Mouse (Mus musculus): ENCODE results near the gene Stk32b. TPM values are rescaled to one million over a fixed set of nuclear protein-coding genes. Genes with fewer than 3 reads are reported as not detected.

Gene Stk32b
- polyA plus RNA-seq, 1 experiment from 2014 or later = 2.4 TPM

- Histone ChIP-seq H3K9ac (replicated peaks; ENCODE audit: low read length) (no peak overlapping the region), H3K4me2 (ENCODE audit: low read depth, low read length) (no peak overlapping the region), H3K9me3 (replicated peaks; ENCODE audit: control insufficient read depth, low read length) (no peaks in the 10 kb centered on the region), H3K4me1 (ENCODE audit: control insufficient read depth, insufficient read depth, low read length) (no peaks in the 10 kb centered on the region), H3K27me3 (ENCODE audit: control insufficient read depth, insufficient read depth, low read length) (no peaks in the 10 kb centered on the region), H3K27ac (replicated peaks; ENCODE audit: low read depth, low read length) (no peak overlapping the region), H3K4me3 (ENCODE audit: low read depth, low read length) (no peak overlapping the region), H3K36me3 (replicated peaks; ENCODE audit: control insufficient read depth, insufficient read depth, low read depth, low read length) (no peaks in the 10 kb centered on the region)
- WGBS = 73% methylated on average over 5 of the region's 5 CpGs
- ATAC-seq (replicated peaks; ENCODE audit: insufficient number of reproducible peaks, low FRiP score, low TSS enrichment, low read depth) (no peak), DNase-seq (ENCODE audit: low spot score) (no peak)
Measured at GRCm38 (mm10) chr5:37551649-37552048, 165.3 kb downstream of the Stk32b start.

GRCm38 (mm10) chr5:37535726-37536293, 181.2 kb downstream of the Stk32b start:
- no peaks in the 10 kb centered on the region for H3K4me1 ChIP-seq (ENCODE audit: control insufficient read depth, insufficient read depth, low read length)
- H3K4me2 ChIP-seq (ENCODE audit: low read depth, low read length) = no peak overlapping the region
- H3K9me3 ChIP-seq (replicated peaks; ENCODE audit: control insufficient read depth, low read length) = no peaks in the 10 kb centered on the region
- no peak overlapping the region for H3K9ac ChIP-seq (replicated peaks; ENCODE audit: low read length)
- WGBS = 92% methylated on average over 4 of the region's 4 CpGs
- DNase-seq (ENCODE audit: low spot score) (no peak), ATAC-seq (replicated peaks; ENCODE audit: insufficient number of reproducible peaks, low FRiP score, low TSS enrichment, low read depth) (no peak)
- no peaks in the 10 kb centered on the region for H3K27me3 ChIP-seq (ENCODE audit: control insufficient read depth, insufficient read depth, low read length)
- H3K4me3 ChIP-seq (ENCODE audit: low read depth, low read length) = no peak overlapping the region
- no peaks in the 10 kb centered on the region for H3K36me3 ChIP-seq (replicated peaks; ENCODE audit: control insufficient read depth, insufficient read depth, low read depth, low read length)
- H3K27ac ChIP-seq (replicated peaks; ENCODE audit: low read depth, low read length) = no peak overlapping the region

GRCm38 (mm10) chr5:37535227-37535626, 181.7 kb downstream of the Stk32b start:
- no peak for ATAC-seq (replicated peaks; ENCODE audit: insufficient number of reproducible peaks, low FRiP score, low TSS enrichment, low read depth)
- H3K4me3 ChIP-seq (ENCODE audit: low read depth, low read length) = no peak overlapping the region

GRCm38 (mm10) chr5:37525363-37525762, 191.6 kb downstream of the Stk32b start:
- H3K4me3 ChIP-seq (ENCODE audit: low read depth, low read length) = no peak overlapping the region
- no peak overlapping the region for H3K9ac ChIP-seq (replicated peaks; ENCODE audit: low read length)
- no peaks in the 10 kb centered on the region for H3K9me3 ChIP-seq (replicated peaks; ENCODE audit: control insufficient read depth, low read length)
- ATAC-seq (replicated peaks; ENCODE audit: insufficient number of reproducible peaks, low FRiP score, low TSS enrichment, low read depth) = no peak
- H3K36me3 ChIP-seq (replicated peaks; ENCODE audit: control insufficient read depth, insufficient read depth, low read depth, low read length) = no peaks in the 10 kb centered on the region
- no peak overlapping the region for H3K27ac ChIP-seq (replicated peaks; ENCODE audit: low read depth, low read length)
- 83% methylated on average over 5 of the region's 5 CpGs for WGBS
- DNase-seq (ENCODE audit: low spot score) = no peak
- H3K4me2 ChIP-seq (ENCODE audit: low read depth, low read length) = no peak overlapping the region
- no peaks in the 10 kb centered on the region for H3K4me1 ChIP-seq (ENCODE audit: control insufficient read depth, insufficient read depth, low read length)
- H3K27me3 ChIP-seq (ENCODE audit: control insufficient read depth, insufficient read depth, low read length) = no peaks in the 10 kb centered on the region

More at GRCm38 (mm10) chr5:37535227-37535626, 181.7 kb downstream of the Stk32b start:
- no peak overlapping the region for H3K27ac ChIP-seq (replicated peaks; ENCODE audit: low read depth, low read length)
- 82% methylated on average over 5 of the region's 5 CpGs for WGBS
- no peak overlapping the region for H3K4me2 ChIP-seq (ENCODE audit: low read depth, low read length)
- DNase-seq (ENCODE audit: low spot score) = no peak
- H3K27me3 ChIP-seq (ENCODE audit: control insufficient read depth, insufficient read depth, low read length) = no peaks in the 10 kb centered on the region
- H3K9ac ChIP-seq (replicated peaks; ENCODE audit: low read length) = no peak overlapping the region
- no peaks in the 10 kb centered on the region for H3K9me3 ChIP-seq (replicated peaks; ENCODE audit: control insufficient read depth, low read length)
- no peaks in the 10 kb centered on the region for H3K4me1 ChIP-seq (ENCODE audit: control insufficient read depth, insufficient read depth, low read length)
- no peaks in the 10 kb centered on the region for H3K36me3 ChIP-seq (replicated peaks; ENCODE audit: control insufficient read depth, insufficient read depth, low read depth, low read length)

GRCm38 (mm10) chr5:37520441-37520840, 196.5 kb downstream of the Stk32b start:
- no peaks in the 10 kb centered on the region for H3K9me3 ChIP-seq (replicated peaks; ENCODE audit: control insufficient read depth, low read length)
- H3K9ac ChIP-seq (replicated peaks; ENCODE audit: low read length) = no peak overlapping the region
- H3K36me3 ChIP-seq (replicated peaks; ENCODE audit: control insufficient read depth, insufficient read depth, low read depth, low read length) = no peaks in the 10 kb centered on the region
- 78% methylated on average over 3 of the region's 3 CpGs for WGBS
- no peaks in the 10 kb centered on the region for H3K4me1 ChIP-seq (ENCODE audit: control insufficient read depth, insufficient read depth, low read length)
- DNase-seq (ENCODE audit: low spot score) (no peak), ATAC-seq (replicated peaks; ENCODE audit: insufficient number of reproducible peaks, low FRiP score, low TSS enrichment, low read depth) (no peak)
- H3K4me3 ChIP-seq (ENCODE audit: low read depth, low read length) = no peak overlapping the region
- no peak overlapping the region for H3K27ac ChIP-seq (replicated peaks; ENCODE audit: low read depth, low read length)
- H3K4me2 ChIP-seq (ENCODE audit: low read depth, low read length) = no peak overlapping the region
- H3K27me3 ChIP-seq (ENCODE audit: control insufficient read depth, insufficient read depth, low read length) = no peaks in the 10 kb centered on the region

- Histone ChIP-seq H3K27me3 (ENCODE audit: control insufficient read depth, insufficient read depth, low read length) (no peaks in the 10 kb centered on the region), H3K4me1 (ENCODE audit: control insufficient read depth, insufficient read depth, low read length) (no peaks in the 10 kb centered on the region), H3K4me2 (ENCODE audit: low read depth, low read length) (no peak overlapping the region), H3K9ac (replicated peaks; ENCODE audit: low read length) (no peak overlapping the region), H3K4me3 (ENCODE audit: low read depth, low read length) (no peak overlapping the region), H3K36me3 (replicated peaks; ENCODE audit: control insufficient read depth, insufficient read depth, low read depth, low read length) (no peaks in the 10 kb centered on the region), H3K9me3 (replicated peaks; ENCODE audit: control insufficient read depth, low read length) (no peaks in the 10 kb centered on the region), H3K27ac (replicated peaks; ENCODE audit: low read depth, low read length) (no peak overlapping the region)
- ATAC-seq (replicated peaks; ENCODE audit: insufficient number of reproducible peaks, low FRiP score, low TSS enrichment, low read depth) (no peak), DNase-seq (ENCODE audit: low spot score) (peak; percentile 7)
- 19% methylated on average over 2 of the region's 2 CpGs for WGBS
Measured at GRCm38 (mm10) chr5:37512479-37512878, 204.5 kb downstream of the Stk32b start.

- no peak overlapping the region for H3K27ac ChIP-seq (replicated peaks; ENCODE audit: low read depth, low read length)
- no peak for DNase-seq (ENCODE audit: low spot score)
- H3K4me1 ChIP-seq (ENCODE audit: control insufficient read depth, insufficient read depth, low read length) = no peaks in the 10 kb centered on the region
- no peaks in the 10 kb centered on the region for H3K9me3 ChIP-seq (replicated peaks; ENCODE audit: control insufficient read depth, low read length)
- H3K36me3 ChIP-seq (replicated peaks; ENCODE audit: control insufficient read depth, insufficient read depth, low read depth, low read length) = no peaks in the 10 kb centered on the region
- H3K9ac ChIP-seq (replicated peaks; ENCODE audit: low read length) = no peak overlapping the region
- no peak for ATAC-seq (replicated peaks; ENCODE audit: insufficient number of reproducible peaks, low FRiP score, low TSS enrichment, low read depth)
- H3K27me3 ChIP-seq (ENCODE audit: control insufficient read depth, insufficient read depth, low read length) = no peaks in the 10 kb centered on the region
- H3K4me3 ChIP-seq (ENCODE audit: low read depth, low read length) = no peak overlapping the region
- 60% methylated on average over 12 of the region's 12 CpGs for WGBS
- no peak overlapping the region for H3K4me2 ChIP-seq (ENCODE audit: low read depth, low read length)
Measured at GRCm38 (mm10) chr5:37506880-37507519, 210.0 kb downstream of the Stk32b start.

GRCm38 (mm10) chr5:37494984-37495476, 221.9 kb downstream of the Stk32b start:
- ATAC-seq (replicated peaks; ENCODE audit: insufficient number of reproducible peaks, low FRiP score, low TSS enrichment, low read depth) (no peak), DNase-seq (ENCODE audit: low spot score) (no peak)
- H3K36me3 ChIP-seq (replicated peaks; ENCODE audit: control insufficient read depth, insufficient read depth, low read depth, low read length) = no peaks in the 10 kb centered on the region
- no peaks in the 10 kb centered on the region for H3K9me3 ChIP-seq (replicated peaks; ENCODE audit: control insufficient read depth, low read length)
- no peaks in the 10 kb centered on the region for H3K4me1 ChIP-seq (ENCODE audit: control insufficient read depth, insufficient read depth, low read length)
- H3K4me3 ChIP-seq (ENCODE audit: low read depth, low read length) = no peak overlapping the region
- no peak overlapping the region for H3K4me2 ChIP-seq (ENCODE audit: low read depth, low read length)
- no peak overlapping the region for H3K27ac ChIP-seq (replicated peaks; ENCODE audit: low read depth, low read length)
- H3K9ac ChIP-seq (replicated peaks; ENCODE audit: low read length) = no peak overlapping the region
- no peaks in the 10 kb centered on the region for H3K27me3 ChIP-seq (ENCODE audit: control insufficient read depth, insufficient read depth, low read length)
- 93% methylated on average over 3 of the region's 3 CpGs for WGBS

All from embryonic facial prominence, embryonic 11.5 days (tissue).